Comparison of ENCODE assay signal across 9 mouse cellular contexts in the genomic region with DNA sequence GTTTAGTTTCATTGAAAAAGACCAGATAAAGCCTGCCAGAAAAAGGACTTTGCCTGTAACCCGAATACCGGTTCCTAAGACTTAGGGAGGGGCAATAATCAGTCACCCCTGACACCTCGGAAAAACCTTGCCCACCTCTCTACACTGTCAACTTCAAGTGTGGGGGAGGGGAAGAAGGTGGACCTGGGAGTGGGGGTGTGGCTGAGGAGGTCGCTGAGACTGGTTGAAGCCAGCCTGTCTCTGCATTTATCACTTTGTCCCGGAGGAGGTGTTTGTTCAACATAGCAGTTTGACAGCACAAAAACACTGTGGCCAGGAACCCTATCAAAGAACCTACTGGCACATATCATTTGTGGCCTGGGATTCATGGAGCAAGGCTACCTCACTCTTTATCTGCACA. TPM values are rescaled to one million over a fixed set of nuclear protein-coding genes. Genes with fewer than 3 reads are reported as not detected.
A peak's percentile ranks its signal among the peaks of the same experiment; 100 is the strongest.
DNase-seq lines count a peak whose midpoint lies in the region; ATAC-seq and TF ChIP-seq lines count a peak whose summit lies in the region.
"Had no signal": no experiment of that assay in that cellular context is flagged by ENCODE, and none has a peak within 500 bp of the region (broad histone marks: within the 10 kb centered on the region; RNA-seq: fewer than 3 reads in every experiment).

No protein-coding gene starts in this region.

- H3K27ac ChIP-seq in midbrain, embryonic 11.5 days (ENCODE audit: low read depth, low read length) = no peak overlapping the region; the same call in 1 of the 2 replicates
- no peak overlapping the region for H3K27ac ChIP-seq in midbrain, postnatal 0 days (ENCODE audit: low read depth, low read length)
- H3K27ac ChIP-seq in stomach, postnatal 0 days (replicated peaks) = 0 out of 2 replicates have a peak overlapping the region, but pooled peaks have one; percentile 46
- H3K27ac ChIP-seq: liver, embryonic 15.5 days had no signal

- peak; percentile 19 to 62 for DNase-seq in adrenal gland, adult (ENCODE audit: inconsistent age in 2 of 2, low spot score in 1 of 2)
- no peak for DNase-seq in adrenal gland, postnatal 10 days
- DNase-seq in midbrain, embryonic 11.5 days (ENCODE audit: low spot score, missing footprints) = peak; percentile 87
- no peak for DNase-seq in midbrain, postnatal 0 days (ENCODE audit: low spot score)
- peak; percentile 63 for DNase-seq in kidney, postnatal 10 days
- no peak for DNase-seq in stomach, postnatal 0 days (ENCODE audit: low spot score)
- no peak for DNase-seq in cerebellum, adult 11-12 months
- DNase-seq in left cerebral cortex, adult 18-20 months (ENCODE audit: low spot score in 2 of 2) = no peak

- H3K4me2 ChIP-seq in midbrain, embryonic 11.5 days = peak overlapping the region; percentile 11; the same call in 1 of the 2 replicates
- H3K4me2 ChIP-seq in midbrain, postnatal 0 days (ENCODE audit: low read depth, low read length, poor library complexity, severe bottlenecking) = no peak overlapping the region
- peak overlapping the region; percentile 28; the same call in 1 of the 2 replicates for H3K4me2 ChIP-seq in stomach, postnatal 0 days (replicated peaks; ENCODE audit: low read depth)
- H3K4me2 ChIP-seq: liver, embryonic 15.5 days had no signal

- 3% methylated on average over 5 of the region's 5 CpGs for WGBS in midbrain, embryonic 11.5 days
- WGBS in midbrain, postnatal 0 days = 13% methylated on average over 5 of the region's 5 CpGs
- 7% methylated on average over 5 of the region's 5 CpGs for WGBS in stomach, postnatal 0 days

- no peak overlapping the region for H3K4me3 ChIP-seq in midbrain, embryonic 11.5 days (ENCODE audit: low read depth, low read length)
- no peak overlapping the region for H3K4me3 ChIP-seq in midbrain, postnatal 0 days (ENCODE audit: low read depth, low read length)
- H3K4me3 ChIP-seq in stomach, postnatal 0 days (ENCODE audit: low read depth, low read length) = no peak overlapping the region
- H3K4me3 ChIP-seq: liver, embryonic 15.5 days had no signal

- no peaks in the 10 kb centered on the region for H3K9me3 ChIP-seq in midbrain, embryonic 11.5 days (ENCODE audit: control insufficient read depth, low read length)
- no peaks in the 10 kb centered on the region for H3K9me3 ChIP-seq in midbrain, postnatal 0 days (ENCODE audit: low read length)
- H3K9me3 ChIP-seq in stomach, postnatal 0 days (ENCODE audit: control insufficient read depth, low read length) = no peaks in the 10 kb centered on the region
- H3K9me3 ChIP-seq: liver, embryonic 15.5 days had no signal

- peaks cover 2% of the 10 kb centered on the region; the same call in 1 of the 2 replicates for H3K36me3 ChIP-seq in midbrain, embryonic 11.5 days (ENCODE audit: control insufficient read depth, insufficient read depth, low read length)
- no peaks in the 10 kb centered on the region for H3K36me3 ChIP-seq in midbrain, postnatal 0 days (ENCODE audit: insufficient read depth, low read length)
- no peaks in the 10 kb centered on the region for H3K36me3 ChIP-seq in stomach, postnatal 0 days (ENCODE audit: control insufficient read depth, insufficient read depth, low read length)

- TF ChIP-seq CTCF in midbrain, postnatal 0 days (IDR thresholded peaks at IDR 0.05) = no peak
- no peak for TF ChIP-seq CTCF in stomach, postnatal 0 days (IDR thresholded peaks at IDR 0.05; ENCODE audit: low read depth)

- no peak for ATAC-seq in midbrain, embryonic 11.5 days (ENCODE audit: low FRiP score)
- ATAC-seq in midbrain, postnatal 0 days (ENCODE audit: low FRiP score) = no peak
- ATAC-seq in stomach, postnatal 0 days (ENCODE audit: low FRiP score, low TSS enrichment) = no peak

- peak overlapping the region; percentile 42 for H3K9ac ChIP-seq in midbrain, embryonic 11.5 days (ENCODE audit: low read length)
- H3K9ac ChIP-seq in midbrain, postnatal 0 days (replicated peaks; ENCODE audit: low read length, poor library complexity, severe bottlenecking) = no peak overlapping the region
- no peak overlapping the region for H3K9ac ChIP-seq in stomach, postnatal 0 days (ENCODE audit: low read length)
- H3K9ac ChIP-seq: liver, embryonic 15.5 days had no signal

- no peak for TF ChIP-seq EP300 in stomach, postnatal 0 days (optimal IDR thresholded peaks at IDR 0.05)

- H3K4me1 ChIP-seq in midbrain, embryonic 11.5 days (ENCODE audit: control insufficient read depth, insufficient read depth, low read length) = peaks cover 87% of the 10 kb centered on the region
- H3K4me1 ChIP-seq in midbrain, postnatal 0 days (ENCODE audit: insufficient read depth, low read length) = 0 out of 2 replicates have a peak, but pooled peaks cover 4% of the 10 kb centered on the region
- no peaks in the 10 kb centered on the region for H3K4me1 ChIP-seq in stomach, postnatal 0 days (replicated peaks; ENCODE audit: control insufficient read depth, insufficient read depth)

- H3K27me3 ChIP-seq in midbrain, embryonic 11.5 days (ENCODE audit: control insufficient read depth, insufficient read depth, low read length) = no peaks in the 10 kb centered on the region
- H3K27me3 ChIP-seq in midbrain, postnatal 0 days (ENCODE audit: insufficient read depth, low read length) = no peaks in the 10 kb centered on the region
- no peaks in the 10 kb centered on the region for H3K27me3 ChIP-seq in stomach, postnatal 0 days (ENCODE audit: control insufficient read depth, insufficient read depth, low read length)
- H3K27me3 ChIP-seq: liver, embryonic 15.5 days had no signal

RNA-seq across cellular contexts. Expression of gene Zeb2, which starts 19.2 kb away (rescaled TPM):
- 100 to 1,000 TPM; 129 to 138 TPM for total RNA-seq in adrenal gland, postnatal 10 days (2021)
- 61.2 and 69.9 TPM in 2 replicates for polyA plus RNA-seq in midbrain, embryonic 11.5 days (2014; fragmentation: Nextera tagmentation; extraction: Ambion mirVana)
- total RNA-seq in midbrain, postnatal 0 days (2014; rRNA removed) = 39.6 and 48.1 TPM in 2 replicates
- 13.4 and 15.3 TPM in 2 replicates for polyA plus RNA-seq in midbrain, postnatal 0 days (2015; fragmentation: Nextera tagmentation; extraction: Ambion mirVana)
- polyA plus RNA-seq in stomach, postnatal 0 days (2015; fragmentation: Nextera tagmentation; extraction: Ambion mirVana) = 13.5 and 14.4 TPM in 2 replicates
- 100 to 1,000 TPM; 141 to 180 TPM for total RNA-seq in left cerebral cortex, adult 18-20 months (2021)

Comparison
In these comparisons a context has a peak if more than half of its experiments do, and no peak if none do; other contexts are left out.
1. DNase-seq: peak in adrenal gland, adult (2 of 2), midbrain, embryonic 11.5 days (single experiment) and kidney, postnatal 10 days (single experiment); none in adrenal gland, postnatal 10 days (single experiment), midbrain, postnatal 0 days (single experiment), stomach, postnatal 0 days (single experiment), cerebellum, adult 11-12 months (single experiment) and left cerebral cortex, adult 18-20 months (0 of 2).